Mouse (Mus musculus): ENCODE data around the gene Psg22. TPM values are rescaled to one million over a fixed set of nuclear protein-coding genes. Genes with fewer than 3 reads are reported as not detected.

The Psg22 gene
- not detected for polyA plus RNA-seq (2014; fragmentation: Illumina TruSeq; extraction: RNeasy Lipid Tissue Mini Kit (QIAGEN cat#74804); ENCODE audit: low read depth, low replicate concordance)

GRCm38 (mm10) chr7:18717790-18718189 lies at the start of gene Psg22:
Psg22 (plus strand) TSS chr7:18718090.

GRCm38 (mm10) chr7:18686085-18686484 lies 31.8 kb upstream of the Psg22 start, which contains the start of gene Psg20:
Psg20 (minus strand) TSS chr7:18686185.

Other genes with a start within 250 kb of the Psg22 start
- not detected for gene Psg26, start 233.9 kb upstream of the Psg22 start, polyA plus RNA-seq (2014; fragmentation: Illumina TruSeq; extraction: RNeasy Lipid Tissue Mini Kit (QIAGEN cat#74804); ENCODE audit: low read depth, low replicate concordance)
- gene Psg25, start 185.8 kb upstream of the Psg22 start, polyA plus RNA-seq (2014; fragmentation: Illumina TruSeq; extraction: RNeasy Lipid Tissue Mini Kit (QIAGEN cat#74804); ENCODE audit: low read depth, low replicate concordance) = not detected
- not detected for gene Psg27, start 150.8 kb upstream of the Psg22 start, polyA plus RNA-seq (2014; fragmentation: Illumina TruSeq; extraction: RNeasy Lipid Tissue Mini Kit (QIAGEN cat#74804); ENCODE audit: low read depth, low replicate concordance)
- gene Psg23, start 101.6 kb upstream of the Psg22 start, polyA plus RNA-seq (2014; fragmentation: Illumina TruSeq; extraction: RNeasy Lipid Tissue Mini Kit (QIAGEN cat#74804); ENCODE audit: low read depth, low replicate concordance) = not detected
- gene Psg21, start 61.4 kb upstream of the Psg22 start, polyA plus RNA-seq (2014; fragmentation: Illumina TruSeq; extraction: RNeasy Lipid Tissue Mini Kit (QIAGEN cat#74804); ENCODE audit: low read depth, low replicate concordance) = not detected
- not detected for gene Psg20, start 31.9 kb upstream of the Psg22 start, polyA plus RNA-seq (2014; fragmentation: Illumina TruSeq; extraction: RNeasy Lipid Tissue Mini Kit (QIAGEN cat#74804); ENCODE audit: low read depth, low replicate concordance)
- not detected for gene Psg19, start 80.4 kb downstream of the Psg22 start, polyA plus RNA-seq (2014; fragmentation: Illumina TruSeq; extraction: RNeasy Lipid Tissue Mini Kit (QIAGEN cat#74804); ENCODE audit: low read depth, low replicate concordance)
- gene Psg17, start 103.5 kb downstream of the Psg22 start, polyA plus RNA-seq (2014; fragmentation: Illumina TruSeq; extraction: RNeasy Lipid Tissue Mini Kit (QIAGEN cat#74804); ENCODE audit: low read depth, low replicate concordance) = not detected
- gene Mill2, start 121.9 kb downstream of the Psg22 start, polyA plus RNA-seq (2014; fragmentation: Illumina TruSeq; extraction: RNeasy Lipid Tissue Mini Kit (QIAGEN cat#74804); ENCODE audit: low read depth, low replicate concordance) = 1.0 TPM
- gene Pglyrp1, start 153.2 kb downstream of the Psg22 start, polyA plus RNA-seq (2014; fragmentation: Illumina TruSeq; extraction: RNeasy Lipid Tissue Mini Kit (QIAGEN cat#74804); ENCODE audit: low read depth, low replicate concordance) = not detected
- 2.1 TPM for gene Ccdc61, start 192.3 kb downstream of the Psg22 start, polyA plus RNA-seq (2014; fragmentation: Illumina TruSeq; extraction: RNeasy Lipid Tissue Mini Kit (QIAGEN cat#74804); ENCODE audit: low read depth, low replicate concordance)
- 0.08 TPM for gene Nova2, start 207.8 kb downstream of the Psg22 start, polyA plus RNA-seq (2014; fragmentation: Illumina TruSeq; extraction: RNeasy Lipid Tissue Mini Kit (QIAGEN cat#74804); ENCODE audit: low read depth, low replicate concordance)